7 mouse cellular contexts compared by ENCODE assay signal in genomic region chr8:87959320-87959920, GRCm38 (mm10). TPM values are rescaled to one million over a fixed set of nuclear protein-coding genes. Genes with fewer than 3 reads are reported as not detected.
A peak's percentile ranks its signal among the peaks of the same experiment; 100 is the strongest.
DNase-seq lines count a peak whose midpoint lies in the region; ATAC-seq and TF ChIP-seq lines count a peak whose summit lies in the region.

Gene Zfp423, minus strand, starts transcription at chr8:87959595.

- no peaks in the 10 kb centered on the region for H3K9me3 ChIP-seq in heart, embryonic 13.5 days
- no peaks in the 10 kb centered on the region for H3K9me3 ChIP-seq in midbrain, embryonic 15.5 days

- H3K4me1 ChIP-seq in heart, embryonic 13.5 days: peaks cover 59% of the 10 kb centered on the region
- H3K4me1 ChIP-seq in midbrain, embryonic 15.5 days: peaks cover 66% of the 10 kb centered on the region

- peak within 1 kb of the TSS; percentile 90 for H3K27ac ChIP-seq in heart, embryonic 13.5 days (replicated peaks)
- H3K27ac ChIP-seq in midbrain, embryonic 15.5 days: peak within 1 kb of the TSS; percentile 98

- no peaks in the 10 kb centered on the region for H3K36me3 ChIP-seq in C2C12 (ENCODE audit: control insufficient read depth, insufficient read depth)
- H3K36me3 ChIP-seq in heart, embryonic 13.5 days: no peaks in the 10 kb centered on the region
- no peaks in the 10 kb centered on the region for H3K36me3 ChIP-seq in midbrain, embryonic 15.5 days (replicated peaks)

- H3K4me2 ChIP-seq in heart, embryonic 13.5 days: peak within 1 kb of the TSS; percentile 92
- H3K4me2 ChIP-seq in midbrain, embryonic 15.5 days: peak within 1 kb of the TSS; percentile 88

- intact Hi-C loops in left cerebral cortex, postnatal 10 days (cut with DNase I): loop anchor here (10.0 kb wide), 1 partner anchor 135 kb away; no protein-coding TSS in a partner anchor

- peak within 1 kb of the TSS; percentile 67 for H3ac ChIP-seq in C2C12 (ENCODE audit: control insufficient read depth, insufficient read length, low read depth)

- WGBS in heart, embryonic 13.5 days: under 1% methylated on average over 30 of the region's 48 CpGs
- WGBS in midbrain, embryonic 15.5 days: under 1% methylated on average over 42 of the region's 48 CpGs

- peak; percentile 4; the same call in 1 of the 2 replicates for ATAC-seq in heart, embryonic 13.5 days (ENCODE audit: extremely low read depth, insufficient number of reproducible peaks, low FRiP score, low TSS enrichment)
- ATAC-seq in midbrain, embryonic 15.5 days (replicated peaks): peak; percentile 9; the same call in 1 of the 2 replicates

- H3K9ac ChIP-seq in heart, embryonic 13.5 days: peak within 1 kb of the TSS; percentile 91
- H3K9ac ChIP-seq in midbrain, embryonic 15.5 days: peak within 1 kb of the TSS; percentile 97

- H3K27me3 ChIP-seq in C2C12 (ENCODE audit: control insufficient read depth, insufficient read depth, insufficient read length): peaks cover 56% of the 10 kb centered on the region
- peaks cover 51% of the 10 kb centered on the region for H3K27me3 ChIP-seq in heart, embryonic 13.5 days (replicated peaks)
- H3K27me3 ChIP-seq in midbrain, embryonic 15.5 days (replicated peaks): peaks cover 4% of the 10 kb centered on the region; the same call in 1 of the 2 replicates

- peak; percentile 30 for DNase-seq in 416B (ENCODE audit: low read depth)
- peak; percentile 81 for DNase-seq in embryo, embryonic 9.5 days (ENCODE audit: extremely low spot score)
- peak in 1 of 2 experiments; percentile 69 for DNase-seq in left cerebral cortex, postnatal 10 days (ENCODE audit: extremely low spot score in 1 of 2, low spot score in 2 of 2)
- no peak for DNase-seq in right cerebral cortex, adult 18-20 months

- no peaks in the 10 kb centered on the region for H3K79me2 ChIP-seq in C2C12 (ENCODE audit: control insufficient read depth, insufficient read depth)

- no peak for TF ChIP-seq CTCF in C2C12 (IDR thresholded peaks at IDR 0.05; ENCODE audit: control insufficient read depth, insufficient read depth, insufficient read length)

- H3K4me3 ChIP-seq in C2C12 (ENCODE audit: insufficient read depth, poor library complexity, severe bottlenecking): peak within 1 kb of the TSS; percentile 26
- peak within 1 kb of the TSS; percentile 68 for H3K4me3 ChIP-seq in heart, embryonic 13.5 days
- H3K4me3 ChIP-seq in midbrain, embryonic 15.5 days: peak within 1 kb of the TSS; percentile 74

- no peaks in the 10 kb centered on the region for H3K79me3 ChIP-seq in C2C12 (ENCODE audit: low read depth)

TF ChIP-seq in C2C12, 6 proteins besides CTCF, POLR2A, EP300 and RAD21:
- no peak for TF ChIP-seq USF1 (IDR thresholded peaks at IDR 0.05; ENCODE audit: low read depth)
- no peak for TF ChIP-seq MYOD1 (IDR thresholded peaks at IDR 0.05; ENCODE audit: control insufficient read depth, insufficient read length, low read depth)
- no peak for TF ChIP-seq MAX (IDR thresholded peaks at IDR 0.05)
- no peak for TF ChIP-seq FOSL1 (IDR thresholded peaks at IDR 0.05; ENCODE audit: insufficient read depth, low read length, poor library complexity, severe bottlenecking)
- no peak for TF ChIP-seq CEBPB (IDR thresholded peaks at IDR 0.05; ENCODE audit: low read depth)
- no peak for TF ChIP-seq MYOG (IDR thresholded peaks at IDR 0.05; ENCODE audit: control insufficient read depth, extremely low read depth, insufficient read length)

RNA-seq across cellular contexts. Expression of gene Zfp423, which starts in this region (rescaled TPM):
- polyA plus RNA-seq in C2C12 (2012; fragmentation: generic; extraction: Trizol): 0.14 TPM
- polyA plus RNA-seq in heart, embryonic 13.5 days (2015; fragmentation: Nextera tagmentation; extraction: Ambion mirVana): 4.1 and 4.8 TPM in 2 replicates
- 10 to 100 TPM; 18.2 to 26.0 TPM for total RNA-seq in left cerebral cortex, postnatal 10 days (2021)
- 35.1 and 35.7 TPM in 2 replicates for polyA plus RNA-seq in midbrain, embryonic 15.5 days (2015; fragmentation: Nextera tagmentation; extraction: Ambion mirVana)
